14 mouse cellular contexts compared by ENCODE assay signal in the genomic region with DNA sequence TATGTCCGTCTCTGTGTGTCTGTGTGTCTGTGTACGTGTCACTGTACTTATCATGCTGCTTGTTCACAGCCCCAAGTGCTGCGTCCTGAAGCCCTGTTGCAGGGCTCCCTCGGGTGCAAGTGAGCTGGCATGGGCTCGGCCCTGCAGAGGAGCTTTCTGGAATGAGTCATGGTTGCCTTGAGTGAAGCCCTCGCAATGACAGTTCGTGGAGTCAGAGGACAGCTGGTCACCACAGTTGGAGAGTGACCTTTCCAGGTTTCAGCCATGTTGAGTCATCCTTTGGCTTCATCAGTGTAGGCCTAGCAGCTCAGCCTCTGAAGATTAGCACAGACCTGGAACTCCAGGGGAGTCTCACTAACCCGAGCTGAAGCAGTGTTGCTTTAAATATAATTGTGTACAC. TPM values are rescaled to one million over a fixed set of nuclear protein-coding genes. Genes with fewer than 3 reads are reported as not detected.
DNase-seq lines count a peak whose midpoint lies in the region; ATAC-seq lines count a peak whose summit lies in the region.
"Had no signal": no experiment of that assay in that cellular context is flagged by ENCODE, and none has a peak within 500 bp of the region (broad histone marks: within the 10 kb centered on the region; RNA-seq: fewer than 3 reads in every experiment).

No protein-coding gene starts in this region.

- H3K9me3 ChIP-seq in hindbrain, embryonic 13.5 days: no peaks in the 10 kb centered on the region
- H3K9me3 ChIP-seq in midbrain, embryonic 14.5 days (ENCODE audit: control insufficient read depth, low read length): no peaks in the 10 kb centered on the region
- H3K9me3 ChIP-seq in forebrain, embryonic 14.5 days (replicated peaks; ENCODE audit: control insufficient read depth, low read length): no peaks in the 10 kb centered on the region
- H3K9me3 ChIP-seq: hindbrain, embryonic 12.5 days; neural tube, embryonic 15.5 days had no signal

- H3K4me2 ChIP-seq in hindbrain, embryonic 13.5 days: no peak overlapping the region
- H3K4me2 ChIP-seq in midbrain, embryonic 14.5 days (ENCODE audit: low read length): no peak overlapping the region
- no peak overlapping the region for H3K4me2 ChIP-seq in forebrain, embryonic 14.5 days (ENCODE audit: low read length)
- H3K4me2 ChIP-seq: heart, embryonic 12.5 days; hindbrain, embryonic 12.5 days; limb, embryonic 12.5 days; neural tube, embryonic 15.5 days had no signal

- no peak overlapping the region for H3K4me3 ChIP-seq in hindbrain, embryonic 13.5 days
- H3K4me3 ChIP-seq in midbrain, embryonic 14.5 days (replicated peaks; ENCODE audit: low read depth, low read length): no peak overlapping the region
- no peak overlapping the region for H3K4me3 ChIP-seq in forebrain, embryonic 14.5 days (ENCODE audit: low read depth, low read length)
- H3K4me3 ChIP-seq: heart, embryonic 12.5 days; hindbrain, embryonic 12.5 days; limb, embryonic 12.5 days; neural tube, embryonic 15.5 days had no signal

- no peak overlapping the region for H3K9ac ChIP-seq in hindbrain, embryonic 13.5 days
- H3K9ac ChIP-seq in midbrain, embryonic 14.5 days (replicated peaks; ENCODE audit: low read length): no peak overlapping the region
- H3K9ac ChIP-seq in forebrain, embryonic 14.5 days (ENCODE audit: low read length): no peak overlapping the region
- H3K9ac ChIP-seq: heart, embryonic 12.5 days; hindbrain, embryonic 12.5 days; limb, embryonic 12.5 days; neural tube, embryonic 15.5 days had no signal

- no peak overlapping the region for H3K27ac ChIP-seq in hindbrain, embryonic 13.5 days
- H3K27ac ChIP-seq in midbrain, embryonic 14.5 days (replicated peaks; ENCODE audit: low read depth, low read length): no peak overlapping the region
- no peak overlapping the region for H3K27ac ChIP-seq in forebrain, embryonic 14.5 days (ENCODE audit: low read depth, low read length)
- H3K27ac ChIP-seq: hindbrain, embryonic 12.5 days; limb, embryonic 12.5 days; macrophage; neural tube, embryonic 15.5 days had no signal

- no peaks in the 10 kb centered on the region for H3K27me3 ChIP-seq in hindbrain, embryonic 13.5 days
- H3K27me3 ChIP-seq in midbrain, embryonic 14.5 days (ENCODE audit: control insufficient read depth, insufficient read depth, low read length): no peaks in the 10 kb centered on the region; the same call in 1 of the 2 replicates
- no peaks in the 10 kb centered on the region; the same call in 1 of the 2 replicates for H3K27me3 ChIP-seq in forebrain, embryonic 14.5 days (replicated peaks; ENCODE audit: control insufficient read depth, insufficient read depth, low read length)
- H3K27me3 ChIP-seq: hindbrain, embryonic 12.5 days; limb, embryonic 12.5 days; neural tube, embryonic 15.5 days had no signal

- no peaks in the 10 kb centered on the region for H3K36me3 ChIP-seq in hindbrain, embryonic 13.5 days
- H3K36me3 ChIP-seq in midbrain, embryonic 14.5 days (ENCODE audit: control insufficient read depth, insufficient read depth, low read length): no peaks in the 10 kb centered on the region
- H3K36me3 ChIP-seq in forebrain, embryonic 14.5 days (ENCODE audit: control insufficient read depth, insufficient read depth, low read length): no peaks in the 10 kb centered on the region
- H3K36me3 ChIP-seq: heart, embryonic 12.5 days; hindbrain, embryonic 12.5 days; limb, embryonic 12.5 days; neural tube, embryonic 15.5 days had no signal

- peak; percentile 76 for DNase-seq in 3134 (ENCODE audit: extremely low read depth, insufficient read length, low spot score)
- DNase-seq in NIH3T3 (ENCODE audit: low read depth): peak; percentile 73
- peak; percentile 99 for DNase-seq in brain, adult 2 months (ENCODE audit: low read depth, low spot score)
- peak; percentile 86 to 93 for DNase-seq in cerebellum, postnatal 36 days
- no peak for DNase-seq in midbrain, embryonic 14.5 days
- no peak for DNase-seq in forebrain, embryonic 14.5 days (ENCODE audit: low spot score)
- DNase-seq: right cerebral cortex, adult 18-20 months; thymus, adult 18-20 months had no signal

- WGBS in hindbrain, embryonic 13.5 days: 84% methylated on average over 8 of the region's 8 CpGs
- WGBS in midbrain, embryonic 14.5 days: 88% methylated on average over 8 of the region's 8 CpGs
- WGBS in forebrain, embryonic 14.5 days: 86% methylated on average over 8 of the region's 8 CpGs

- ATAC-seq in hindbrain, embryonic 13.5 days (ENCODE audit: low FRiP score): no peak
- ATAC-seq in midbrain, embryonic 14.5 days (ENCODE audit: low FRiP score, low TSS enrichment): no peak
- ATAC-seq in forebrain, embryonic 14.5 days: no peak

- H3K4me1 ChIP-seq in hindbrain, embryonic 13.5 days (replicated peaks): peaks cover 14% of the 10 kb centered on the region; the same call in 1 of the 2 replicates
- no peaks in the 10 kb centered on the region for H3K4me1 ChIP-seq in midbrain, embryonic 14.5 days (ENCODE audit: control insufficient read depth, insufficient read depth, low read length)
- no peaks in the 10 kb centered on the region for H3K4me1 ChIP-seq in forebrain, embryonic 14.5 days (ENCODE audit: control insufficient read depth, insufficient read depth, low read length)
- H3K4me1 ChIP-seq: heart, embryonic 12.5 days; neural tube, embryonic 15.5 days had no signal

RNA-seq across cellular contexts. Expression of a gene that starts 59.7 kb away (rescaled TPM):
- polyA plus RNA-seq in hindbrain, embryonic 13.5 days (2015; fragmentation: Nextera tagmentation; extraction: Ambion mirVana): 2.2 and 2.4 TPM in 2 replicates
- polyA plus RNA-seq in midbrain, embryonic 14.5 days (2014; fragmentation: Nextera tagmentation; extraction: Ambion mirVana): 2.6 and 3.5 TPM in 2 replicates
- 1.4 and 1.6 TPM in 2 replicates for polyA plus RNA-seq in forebrain, embryonic 14.5 days (2014; fragmentation: Nextera tagmentation; extraction: Ambion mirVana)
- polyA plus RNA-seq: macrophage had no signal

Comparison
In these comparisons a context has a peak if more than half of its experiments do, and no peak if none do; other contexts are left out.
1. DNase-seq: peak in 3134 (single experiment), NIH3T3 (single experiment), brain, adult 2 months (single experiment) and cerebellum, postnatal 36 days (2 of 2); none in midbrain, embryonic 14.5 days (single experiment) and forebrain, embryonic 14.5 days (single experiment).